Mouse (Mus musculus): ENCODE data around the gene Ovol2.

Gene Ovol2

DNA sequence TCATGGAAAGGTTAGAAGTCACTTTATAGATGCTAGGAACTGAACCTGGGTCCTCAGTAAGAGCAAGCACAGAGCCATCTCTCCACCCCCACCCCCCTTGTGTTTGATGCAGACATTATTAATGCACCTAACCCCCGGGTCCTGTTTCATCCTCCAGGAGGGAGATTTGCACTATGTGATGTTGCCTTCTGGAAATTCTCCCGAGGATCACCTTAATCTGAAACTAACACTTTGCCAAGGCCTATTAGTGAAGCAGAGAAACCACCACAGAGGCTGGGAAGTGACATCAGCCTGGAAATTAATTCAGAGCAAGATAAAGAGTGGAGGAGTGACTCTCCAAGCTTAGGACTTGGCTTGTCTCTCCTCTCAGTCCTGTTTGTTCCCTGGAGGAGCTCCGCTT, 7.7 kb downstream of the Ovol2 start:
- no peak for DNase-seq (ENCODE audit: low read depth, low spot score)

DNA sequence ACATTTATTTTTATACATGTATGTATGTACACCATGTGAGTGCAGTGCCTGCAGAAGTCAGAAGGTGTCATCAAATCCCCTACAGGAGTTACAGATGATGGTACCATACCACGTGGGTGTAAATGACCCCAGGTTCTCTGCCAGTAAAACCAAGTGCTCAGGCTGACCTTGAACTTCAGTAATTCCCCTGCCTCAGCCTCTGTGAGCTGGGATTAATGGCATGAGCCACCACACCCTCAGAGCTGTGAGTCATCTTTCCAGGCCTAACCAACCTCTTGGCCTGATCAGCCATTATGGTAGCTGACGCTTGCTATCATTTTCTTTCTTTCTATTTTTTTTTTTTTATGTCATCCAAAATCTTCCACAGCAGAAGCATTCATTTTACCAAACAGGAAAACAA, 20.6 kb downstream of the Ovol2 start:
- no peak for DNase-seq (ENCODE audit: low read depth, low spot score)

DNA sequence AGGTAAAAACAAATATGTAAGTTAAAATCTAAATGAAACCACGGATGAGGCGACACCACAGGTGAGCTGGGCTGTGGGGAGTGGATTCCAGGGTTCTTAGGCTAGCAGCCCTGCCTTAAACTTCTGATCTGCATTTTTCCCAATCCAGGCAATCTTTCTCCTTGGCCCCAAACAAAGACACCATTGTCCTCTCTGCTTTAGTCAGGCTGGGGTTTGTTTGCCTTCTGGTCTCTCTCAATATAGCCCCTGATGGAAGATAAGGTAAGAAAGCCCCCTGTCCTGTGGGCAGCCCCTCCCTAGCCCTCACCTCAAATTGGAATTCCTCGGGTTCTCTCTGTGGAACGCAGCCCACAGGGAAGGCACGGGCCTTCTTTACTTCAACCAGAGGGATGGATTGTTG, 21.7 kb downstream of the Ovol2 start:
- DNase-seq (ENCODE audit: low read depth, low spot score): no peak

DNA sequence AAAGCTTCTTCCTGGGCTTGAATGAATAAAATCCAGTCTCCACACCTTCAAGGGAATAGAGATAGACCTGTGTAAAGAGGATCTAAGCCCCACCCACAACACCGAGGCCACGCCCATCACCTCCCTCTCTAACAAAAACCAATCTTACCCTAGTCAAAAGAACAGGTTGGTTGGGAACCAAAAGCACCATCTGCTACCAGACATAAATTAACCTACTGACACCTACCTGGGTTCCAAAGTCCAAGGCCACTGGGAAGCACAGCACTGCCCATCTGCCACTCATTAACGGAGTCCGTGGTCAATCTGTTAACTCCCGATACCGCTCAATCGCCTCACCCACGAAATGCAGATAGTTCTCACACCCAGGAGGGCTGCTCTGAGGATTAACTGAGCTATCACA, 23.4 kb downstream of the Ovol2 start:
- DNase-seq (ENCODE audit: low read depth, low spot score): no peak

DNA sequence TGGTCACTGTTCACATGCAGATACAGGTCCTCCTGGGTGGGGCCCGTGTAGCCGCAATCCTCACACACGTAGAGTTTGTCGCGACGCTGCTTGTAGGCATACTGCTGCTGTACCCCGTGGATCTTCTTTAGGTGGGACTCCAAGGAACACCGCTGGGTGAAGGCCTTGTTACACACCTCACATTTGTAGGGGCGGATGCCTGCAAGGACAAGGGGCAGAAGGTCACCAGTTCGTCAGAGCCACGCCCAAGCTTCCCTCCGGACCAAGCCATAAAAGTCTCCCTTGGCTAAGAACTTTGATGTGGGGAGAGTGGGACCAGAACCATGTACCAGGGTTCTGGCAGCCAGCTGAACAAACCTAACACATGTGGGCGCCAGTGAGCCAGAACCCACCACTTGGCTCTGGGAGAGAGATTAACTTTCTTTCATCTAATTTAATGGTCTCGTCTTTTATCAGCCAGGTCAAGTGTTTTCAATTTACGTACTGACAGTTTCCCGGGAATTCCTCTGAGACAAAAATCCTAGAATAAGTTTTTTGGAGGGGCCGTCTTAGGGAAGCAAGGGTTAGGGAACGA, 26.1 kb downstream of the Ovol2 start:
- DNase-seq (ENCODE audit: low read depth, low spot score): no peak

DNA sequence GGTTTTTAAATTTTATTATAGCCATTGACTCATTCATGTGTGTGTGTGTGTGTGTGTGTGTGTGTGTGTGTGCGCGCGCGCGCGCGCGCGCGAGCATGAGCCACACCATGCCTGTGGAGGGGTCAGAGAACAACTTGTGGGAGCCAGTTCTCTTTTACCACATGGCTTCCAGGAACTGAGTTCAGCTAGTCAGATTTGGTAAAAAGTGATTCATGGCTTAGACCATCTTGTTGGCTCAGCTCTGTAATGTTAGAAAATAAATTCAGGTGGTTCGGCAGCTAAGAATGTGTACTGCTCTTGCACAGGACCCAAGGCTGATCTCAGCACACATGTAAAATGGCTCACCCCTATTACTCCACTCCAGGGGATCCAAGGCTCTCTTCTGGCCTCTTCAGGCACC, 30.8 kb downstream of the Ovol2 start:
- DNase-seq (ENCODE audit: low read depth, low spot score): no peak

DNA sequence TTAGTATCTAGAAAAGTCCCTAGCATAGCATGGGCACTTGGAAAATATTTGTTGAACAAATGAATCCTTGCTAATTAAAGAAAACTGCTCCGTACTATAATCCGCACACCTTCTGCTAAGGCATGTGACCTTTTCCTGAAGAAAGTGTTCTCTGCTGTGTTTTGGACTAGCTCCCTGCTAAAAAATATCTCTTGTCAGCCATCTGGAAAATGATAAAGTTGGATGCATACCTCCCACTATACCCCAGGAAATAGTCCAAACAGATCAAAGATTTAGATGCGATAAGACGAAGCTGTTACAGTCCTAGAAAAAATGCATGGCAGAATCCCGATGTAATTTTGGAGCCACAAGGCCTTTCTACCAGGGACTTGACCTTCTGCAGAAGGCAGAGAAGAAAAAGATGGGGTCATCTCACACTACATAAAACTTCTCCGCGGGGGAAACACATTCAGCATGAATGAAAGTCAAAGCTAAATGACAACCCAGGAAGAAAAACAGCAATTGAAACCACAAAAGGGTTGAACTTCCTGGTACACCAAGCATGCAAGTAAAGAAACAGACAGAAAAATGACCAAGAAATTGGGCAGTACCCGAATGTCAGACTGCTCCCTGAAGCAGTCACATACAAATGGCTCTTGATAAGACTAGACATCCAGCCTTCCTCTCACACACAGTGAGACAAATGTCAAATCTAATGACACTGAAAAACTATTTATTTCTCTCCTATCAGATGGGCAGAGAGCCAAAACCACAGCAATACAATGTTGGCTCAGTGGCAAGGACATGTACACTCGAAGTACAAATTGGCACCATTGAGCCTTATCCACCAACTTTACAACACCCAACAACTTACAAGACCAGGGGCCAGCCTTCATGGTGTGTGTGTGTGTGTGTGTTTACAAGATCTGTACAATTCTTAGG, 31.9 kb downstream of the Ovol2 start:
- no peak for DNase-seq (ENCODE audit: low read depth, low spot score)

DNA sequence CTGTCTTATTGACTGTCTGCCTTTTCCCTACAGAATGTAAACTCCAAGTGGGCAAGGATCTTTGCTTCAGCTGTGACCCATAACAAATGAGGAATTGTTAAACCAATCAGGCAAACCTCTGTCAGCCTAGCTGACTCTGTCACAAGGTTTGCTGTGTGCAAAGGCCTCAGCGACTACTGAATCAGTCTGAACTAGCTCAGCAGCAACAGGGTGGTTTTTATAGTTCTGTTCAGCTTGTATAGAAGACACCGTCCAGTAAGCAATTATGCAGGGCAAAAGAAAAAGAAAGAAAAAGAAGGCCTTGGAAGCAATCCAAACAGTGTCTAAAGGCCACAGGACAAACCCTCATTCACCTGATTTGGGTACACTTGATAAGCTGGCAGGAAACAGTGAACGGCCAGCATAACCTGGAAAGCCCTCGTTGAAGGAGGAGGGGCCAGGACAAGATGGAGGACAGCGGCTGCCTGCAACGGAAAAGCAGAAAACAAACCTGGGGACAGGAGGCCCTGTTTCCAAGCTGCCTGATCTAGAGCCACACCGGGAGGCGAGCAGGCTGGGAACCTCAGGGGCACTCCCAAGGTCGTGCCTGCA, 36.7 kb downstream of the Ovol2 start:
- no peak for DNase-seq (ENCODE audit: low read depth, low spot score)

DNA sequence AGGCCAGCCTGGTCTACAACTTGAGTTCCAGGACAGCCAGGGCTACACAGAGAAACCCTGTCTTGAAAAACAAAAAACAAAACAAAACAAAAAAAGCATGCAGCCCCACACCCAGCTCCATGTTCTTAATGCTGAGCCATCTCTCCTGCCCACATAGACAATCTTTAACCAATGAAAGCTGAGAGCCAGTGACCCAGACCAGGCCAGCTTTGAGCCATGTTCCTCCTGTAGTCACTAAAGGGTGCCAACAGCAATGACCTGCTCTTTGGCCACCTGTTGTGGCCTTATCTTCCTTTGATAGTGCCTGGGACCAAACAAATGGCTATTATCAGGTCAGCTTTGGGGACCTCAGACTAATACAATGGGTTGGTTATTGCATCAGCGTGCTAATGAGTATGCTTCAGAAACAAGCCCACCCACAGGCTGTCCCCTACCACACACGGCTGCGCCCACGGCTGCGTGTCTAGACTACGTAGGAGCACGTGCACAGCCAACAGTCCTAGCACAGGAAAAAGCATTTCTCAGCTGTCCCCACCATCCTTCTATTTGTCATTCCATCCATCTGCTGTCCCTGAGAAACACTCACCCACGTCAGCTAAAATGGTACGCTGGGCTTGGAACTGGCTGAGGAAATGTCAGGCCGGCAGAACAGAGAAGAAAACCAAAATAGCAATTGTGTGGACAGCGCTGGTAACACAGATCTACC, 40.2 kb downstream of the Ovol2 start:
- DNase-seq (ENCODE audit: low read depth, low spot score): no peak

DNA sequence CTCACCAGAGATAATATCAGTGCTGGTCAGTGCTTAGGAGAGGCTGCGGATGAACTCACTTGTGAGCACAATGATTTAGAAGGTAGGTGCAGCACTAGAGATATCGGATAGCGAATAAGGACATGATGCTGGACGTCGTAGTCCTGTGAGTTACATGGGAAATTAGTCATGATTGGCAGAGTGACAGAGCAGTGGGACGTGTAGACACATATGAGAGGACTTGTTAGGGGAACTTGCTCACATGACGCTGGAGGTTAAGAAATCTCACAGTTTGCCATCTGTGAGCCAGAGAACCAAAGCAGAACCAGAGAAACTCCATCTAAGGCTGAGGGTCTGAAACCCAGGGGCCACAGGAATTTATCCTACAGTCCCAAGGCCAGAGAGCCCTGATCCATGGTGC, 41.6 kb downstream of the Ovol2 start:
- no peak for DNase-seq (ENCODE audit: low read depth, low spot score)

DNA sequence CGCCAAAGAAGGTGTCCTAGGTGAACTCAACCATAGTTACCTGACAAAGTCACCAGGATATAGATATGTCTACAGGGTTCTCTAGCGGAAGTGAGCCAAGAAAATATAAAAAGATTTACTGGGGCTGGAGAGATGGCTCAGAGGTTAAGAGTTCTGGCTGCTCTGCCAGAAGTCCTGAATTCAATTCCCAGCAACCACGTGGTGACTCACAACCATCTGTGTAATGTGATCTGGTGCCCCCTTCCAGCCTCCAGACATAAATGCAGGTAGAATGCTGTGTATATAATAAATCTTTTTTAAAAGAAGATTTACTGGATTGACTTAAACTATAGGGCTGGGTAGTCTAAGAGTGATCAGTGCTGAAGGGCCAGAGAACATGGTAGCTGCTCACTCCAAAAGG, 50.5 kb downstream of the Ovol2 start:
- DNase-seq (ENCODE audit: low read depth, low spot score): no peak

DNA sequence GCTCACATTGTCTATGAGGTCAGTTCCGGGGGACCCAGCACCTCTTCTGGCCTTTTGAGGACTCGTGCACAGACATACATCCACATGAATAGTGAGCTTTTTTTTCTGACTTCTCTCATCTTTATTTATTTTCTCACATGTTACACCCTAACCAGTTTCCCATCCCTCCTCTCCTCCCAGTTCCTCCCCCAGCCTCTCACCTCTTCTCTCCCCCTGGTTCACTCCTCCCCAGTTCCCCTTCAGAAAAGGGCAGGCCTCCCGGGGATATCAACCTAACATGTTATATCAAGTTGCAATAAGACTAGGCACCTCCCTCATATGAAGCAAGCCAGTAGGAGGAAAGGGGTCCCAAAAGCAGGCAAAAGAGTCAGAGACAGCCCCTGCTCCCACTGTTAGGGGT, 51.4 kb downstream of the Ovol2 start:
- DNase-seq (ENCODE audit: low read depth, low spot score): no peak

DNA sequence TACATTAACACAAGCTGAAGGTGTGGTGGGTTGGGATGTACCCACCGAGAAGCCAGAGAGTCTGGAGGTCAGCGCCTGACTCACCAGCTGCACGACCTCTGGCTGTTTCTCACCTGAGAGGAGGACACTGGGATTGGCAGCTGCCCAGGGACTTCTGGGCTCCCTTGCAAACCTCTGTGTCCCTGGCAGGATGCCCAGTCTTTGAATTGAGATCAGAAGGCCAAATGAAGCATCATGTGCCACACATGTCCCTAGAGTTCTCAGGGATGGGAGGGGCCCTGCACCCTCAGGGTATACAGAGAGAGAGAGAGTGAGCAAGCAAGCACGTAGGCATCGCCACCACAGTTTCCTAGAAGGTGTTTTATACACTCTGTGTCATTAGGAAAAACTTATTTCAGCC, 52.2 kb downstream of the Ovol2 start:
- no peak for DNase-seq (ENCODE audit: low read depth, low spot score)

DNA sequence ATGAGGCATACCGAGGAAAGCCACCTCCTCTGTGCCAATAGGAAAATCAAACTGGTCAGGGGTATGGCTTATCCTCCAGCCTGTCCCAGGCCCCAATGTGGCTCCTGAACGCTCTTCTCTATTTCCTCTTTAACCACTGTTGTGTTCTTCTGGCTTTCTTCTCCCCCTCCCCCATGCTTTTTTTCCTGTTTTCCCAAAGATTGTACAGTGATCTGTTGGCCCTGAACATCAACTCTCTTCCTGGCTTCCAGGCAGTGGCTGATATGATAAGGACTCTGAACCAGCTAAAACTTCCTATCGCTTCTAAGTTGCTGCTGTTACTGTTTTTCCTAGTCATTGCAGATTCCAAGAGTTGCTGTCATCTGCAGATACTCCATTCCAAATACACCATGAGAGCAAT, 55.1 kb downstream of the Ovol2 start:
- no peak for DNase-seq (ENCODE audit: low read depth, low spot score)

DNA sequence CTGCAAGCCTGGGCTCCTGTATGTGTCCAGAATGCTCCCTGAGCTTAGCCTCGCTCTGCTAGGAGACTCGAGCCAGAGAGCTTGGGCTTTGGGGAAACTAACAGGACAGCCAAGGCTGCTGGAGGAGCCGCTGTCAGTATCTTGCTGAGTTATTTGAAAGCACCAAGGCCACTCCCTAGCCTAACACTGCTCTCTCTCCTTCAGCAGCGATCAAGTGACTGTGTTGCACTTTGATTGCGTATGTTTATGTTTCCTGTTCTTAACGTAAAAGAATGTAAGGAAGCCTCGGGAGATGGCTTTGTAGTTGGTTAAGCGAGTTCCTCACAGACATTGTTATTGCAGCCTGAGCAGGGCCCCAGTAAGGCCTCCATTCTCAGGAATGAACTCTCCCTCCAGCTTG, 57.2 kb downstream of the Ovol2 start:
- no peak for DNase-seq (ENCODE audit: low read depth, low spot score)

DNA sequence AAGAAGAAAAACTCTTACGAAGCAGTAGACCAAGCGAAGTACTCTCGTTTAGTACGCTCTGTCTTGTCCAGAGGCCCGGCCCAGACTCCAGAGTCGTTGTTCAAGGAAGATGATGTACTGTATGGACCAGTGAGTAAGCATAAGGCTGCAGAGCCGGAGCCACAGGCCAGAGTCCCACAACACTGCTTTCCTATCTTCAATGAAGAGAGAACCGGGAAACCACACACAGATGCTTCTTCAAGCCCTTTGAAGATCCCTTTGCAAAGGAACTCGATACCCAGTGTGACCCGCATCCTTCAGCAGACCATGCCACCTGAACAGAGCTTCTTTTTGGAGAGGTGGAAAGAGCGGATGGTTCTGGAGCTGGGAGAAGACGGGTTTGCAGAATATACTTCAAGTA, 59.9 kb downstream of the Ovol2 start:
- no peak for DNase-seq (ENCODE audit: low read depth, low spot score)

DNA sequence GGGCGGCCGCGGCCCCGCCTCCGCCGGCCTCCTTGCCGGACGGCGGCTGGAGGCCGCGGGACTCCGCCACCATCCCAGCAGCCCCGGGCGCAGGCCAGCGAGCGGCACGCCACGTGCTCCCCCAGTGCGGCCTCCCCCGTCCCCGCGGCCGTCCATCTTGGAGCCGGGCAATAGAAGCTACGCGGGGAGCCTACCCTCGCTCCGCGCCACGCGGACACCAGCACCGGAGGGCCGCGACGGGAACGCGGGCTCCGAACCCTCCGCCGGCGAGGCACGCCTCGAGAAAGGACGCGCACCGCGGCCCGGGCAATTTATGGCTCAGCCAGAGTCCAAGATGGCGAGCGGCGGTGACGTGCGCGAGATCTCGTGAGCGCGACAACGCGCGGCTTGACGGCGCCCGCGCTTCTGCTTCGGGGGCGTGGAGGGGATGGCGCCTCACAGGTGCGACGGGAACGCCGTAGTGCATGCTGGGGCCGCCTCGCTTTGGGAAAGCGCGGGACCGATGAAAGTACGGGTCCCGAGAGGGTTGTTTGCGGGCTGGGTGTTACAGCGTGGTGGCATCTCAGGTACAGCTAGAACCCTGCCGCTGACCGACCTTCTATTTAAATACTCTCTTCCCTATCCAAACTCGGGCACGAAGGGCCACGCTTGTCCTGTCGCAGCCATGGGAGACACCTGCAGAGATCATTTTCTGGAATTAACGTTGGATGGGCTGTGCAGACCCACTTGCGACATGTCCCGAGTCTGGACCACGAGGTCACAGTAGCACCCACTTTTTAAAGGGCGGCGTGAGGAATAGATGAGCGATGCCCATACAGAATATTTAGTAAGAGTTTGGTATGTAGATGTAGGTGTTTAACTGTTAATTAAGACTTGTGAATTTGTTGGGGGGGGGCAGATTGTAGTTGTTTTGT, 61.2 kb downstream of the Ovol2 start, which contains the start of the genes Mgme1 and Snx5:
Mgme1 (plus strand) TSS at position 157 of the 914 bp plus-strand sequence.
Snx5 (minus strand) TSS at position 400 of the 914 bp plus-strand sequence.
- DNase-seq (ENCODE audit: low read depth, low spot score): peak; percentile 96

DNA sequence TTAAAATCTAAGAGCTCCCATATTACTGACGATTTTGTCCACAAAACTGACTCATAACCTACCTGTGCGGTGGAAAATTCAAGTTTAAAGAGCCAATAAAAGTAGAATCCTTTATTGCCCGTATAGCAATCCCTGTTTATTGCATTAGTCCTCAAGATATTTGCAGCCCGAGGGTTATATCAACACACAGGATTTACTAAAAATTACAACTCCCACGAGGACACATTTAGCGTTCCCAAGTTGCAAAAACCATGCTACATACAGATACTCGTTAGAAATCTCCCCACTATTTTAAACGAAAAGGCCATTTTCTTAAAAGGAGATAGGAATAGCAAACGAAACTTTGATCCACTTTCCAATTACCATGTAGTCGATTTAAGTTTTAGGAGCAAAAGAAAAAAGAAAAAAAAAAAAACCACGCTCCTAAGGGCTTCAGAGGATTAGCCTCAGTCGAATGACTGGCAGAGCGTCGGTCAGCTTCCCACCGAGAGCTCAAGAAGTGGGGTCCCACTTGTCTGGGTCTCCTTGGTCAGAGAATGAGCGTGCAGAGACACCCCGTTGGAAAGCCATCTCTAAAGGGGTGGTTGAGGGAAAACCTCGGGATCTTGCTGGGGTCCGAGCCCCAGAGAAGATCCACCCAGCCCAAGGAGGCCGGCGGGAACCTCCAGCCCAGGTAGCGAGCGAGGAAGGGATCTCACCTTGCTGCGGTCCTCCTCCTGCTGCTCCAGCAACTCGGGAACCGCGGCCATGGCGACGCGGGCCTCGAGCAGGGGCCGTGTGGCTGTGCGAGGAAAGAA, 62.1 kb downstream of the Ovol2 start:
- no peak for DNase-seq (ENCODE audit: low read depth, low spot score)

DNA sequence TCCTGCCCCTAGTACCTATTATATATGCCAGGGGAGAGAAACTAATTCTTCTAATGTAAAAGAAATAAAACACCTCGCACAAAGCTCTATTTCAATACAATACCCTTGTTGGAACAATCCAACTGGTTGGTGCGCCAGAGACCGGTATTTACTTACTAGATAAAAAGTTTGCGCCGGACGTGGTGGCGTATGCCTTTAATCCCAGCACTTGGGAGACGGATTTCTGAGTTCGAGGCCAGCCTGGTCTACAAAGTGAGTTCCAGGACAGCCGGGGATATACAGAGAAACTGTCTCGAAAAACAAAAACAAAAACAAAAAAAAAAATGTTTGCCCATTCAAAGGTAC, 62.7 kb downstream of the Ovol2 start:
- no peak for DNase-seq (ENCODE audit: low read depth, low spot score)

All from mesoderm, embryonic 11.5 days (tissue).